Mouse (Mus musculus) heart, adult 11 months (tissue): ENCODE results near the gene Adam15.
A peak's percentile ranks its signal among the peaks of the same experiment; 100 is the strongest.

Experiments used
- DNase-seq: peaks from one replicate; pipeline ENCODE4 v3.0.0; 2022

Adam15 gene

DNA sequence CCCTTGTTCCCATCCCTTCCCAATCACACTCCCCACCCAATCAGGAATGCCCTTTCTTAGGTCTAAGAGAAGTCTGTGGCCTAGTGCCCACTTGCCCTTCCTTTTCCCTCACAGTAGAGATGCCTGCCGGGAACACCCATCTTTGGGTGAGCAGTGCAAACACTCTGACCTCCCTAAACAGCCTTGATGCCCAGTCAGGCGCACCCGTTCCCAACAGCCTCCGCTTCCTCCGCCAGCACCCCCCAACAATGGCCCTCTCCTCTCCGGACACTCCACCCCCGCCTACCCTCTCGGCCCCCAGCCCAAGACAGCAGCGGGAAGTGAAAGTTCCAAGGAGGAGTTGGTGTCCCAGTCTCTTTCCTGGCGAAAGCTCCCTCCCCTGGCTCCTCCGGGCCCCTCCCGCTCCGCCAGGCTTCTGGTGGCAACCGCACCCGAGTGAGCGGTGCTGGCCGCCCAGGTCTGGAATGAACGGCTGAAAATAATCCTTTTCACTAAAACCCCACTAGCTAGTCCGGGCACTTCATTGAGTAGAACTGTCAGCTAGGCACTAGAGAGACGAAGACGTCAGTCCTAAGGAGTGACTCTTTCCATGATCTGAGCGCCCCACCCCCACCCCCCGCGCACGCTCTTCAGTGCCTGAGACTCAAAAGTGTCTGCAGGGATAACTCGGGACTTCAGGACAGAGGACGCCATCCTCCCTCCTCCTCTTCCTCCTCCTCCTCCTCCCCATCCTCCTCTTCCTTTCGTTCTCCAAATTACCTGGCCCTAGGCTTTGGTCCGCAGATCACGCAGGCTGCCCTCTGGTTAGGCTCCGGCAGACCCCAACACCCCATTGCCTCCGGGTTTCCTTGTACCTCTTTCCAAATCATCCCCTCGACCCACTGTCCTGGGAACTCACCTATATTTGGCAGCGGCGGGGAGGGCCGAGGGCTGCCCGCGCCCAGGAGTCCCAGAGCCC is 606 bp downstream of the Adam15 start:
- DNase-seq = peak; percentile 99

DNA sequence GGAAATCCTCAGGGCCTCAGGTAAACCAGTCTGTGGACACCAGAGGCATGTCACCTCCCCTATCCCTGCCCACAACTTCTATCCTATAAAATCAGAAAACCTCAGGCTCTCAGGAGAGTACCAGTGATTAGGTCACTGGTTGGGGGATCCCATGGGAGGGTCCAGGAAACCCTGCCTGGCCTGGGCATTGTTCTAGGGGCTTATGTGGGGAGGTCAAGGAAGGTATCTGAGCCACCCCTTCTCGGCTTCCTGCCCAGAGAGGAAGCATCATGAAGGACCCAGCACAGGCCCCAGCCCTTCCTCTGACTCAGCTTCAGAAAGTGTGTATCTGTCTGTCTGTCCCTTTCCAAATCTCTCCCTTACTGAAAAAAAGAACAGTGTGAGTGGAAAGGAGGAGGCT is 1.9 kb downstream of the Adam15 start:
- DNase-seq = peak; percentile 98

DNA sequence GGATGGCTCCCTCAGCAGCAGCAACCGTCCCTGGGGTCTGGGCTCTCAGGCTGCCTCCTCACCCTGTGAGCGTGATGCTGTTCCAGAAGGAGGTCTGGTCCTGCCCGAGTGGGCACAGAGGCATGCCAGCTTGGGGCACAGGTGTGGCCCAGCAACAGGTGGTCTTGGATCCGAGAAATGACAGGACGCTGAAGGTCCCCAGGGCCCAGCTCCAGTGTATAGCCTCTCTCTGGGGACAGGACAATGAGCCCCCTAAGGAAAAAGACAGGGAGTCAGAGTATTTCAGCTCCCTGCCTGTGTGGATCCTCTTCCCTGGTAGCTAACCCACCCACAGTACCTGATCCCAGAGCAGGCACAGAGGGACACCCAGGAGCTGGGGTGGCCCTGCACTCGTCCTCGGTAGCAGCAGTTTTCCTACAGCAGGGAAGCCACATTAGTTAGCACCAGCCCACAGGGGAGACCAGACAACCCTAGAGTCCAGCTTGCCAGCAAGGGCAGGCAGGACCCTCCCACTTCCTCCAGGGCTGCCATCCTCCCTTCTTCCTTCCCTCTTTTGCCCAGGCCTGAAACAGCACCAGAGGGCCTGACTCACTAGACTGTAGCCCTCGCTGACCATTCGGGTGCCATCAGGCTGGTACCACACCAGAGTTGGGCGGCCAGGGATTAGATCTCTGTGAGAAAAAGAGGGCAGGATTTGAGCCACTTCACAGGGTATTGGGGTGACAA is 2.8 kb downstream of the Adam15 start:
- peak; percentile 97 for DNase-seq

DNA sequence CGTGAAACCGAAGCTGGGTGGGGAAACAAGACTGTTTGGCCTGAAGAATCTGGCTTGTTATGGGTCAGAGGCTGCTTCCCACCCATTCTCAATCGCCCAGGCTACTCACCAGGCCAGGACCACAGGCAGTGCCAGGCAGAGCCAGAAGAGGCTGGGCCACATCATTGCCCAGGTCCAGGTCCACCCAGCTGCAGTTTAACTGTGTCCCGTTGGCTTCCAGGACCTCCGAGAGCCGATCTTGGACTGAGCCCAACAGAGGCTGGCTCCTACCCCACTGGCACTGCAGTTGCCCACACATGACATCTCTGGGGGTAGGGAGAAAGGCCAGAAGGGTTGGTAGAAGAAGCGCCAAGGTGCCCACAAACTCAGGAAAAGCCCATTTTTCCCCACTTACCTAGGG is 6.5 kb downstream of the Adam15 start:
- DNase-seq = no peak

DNA sequence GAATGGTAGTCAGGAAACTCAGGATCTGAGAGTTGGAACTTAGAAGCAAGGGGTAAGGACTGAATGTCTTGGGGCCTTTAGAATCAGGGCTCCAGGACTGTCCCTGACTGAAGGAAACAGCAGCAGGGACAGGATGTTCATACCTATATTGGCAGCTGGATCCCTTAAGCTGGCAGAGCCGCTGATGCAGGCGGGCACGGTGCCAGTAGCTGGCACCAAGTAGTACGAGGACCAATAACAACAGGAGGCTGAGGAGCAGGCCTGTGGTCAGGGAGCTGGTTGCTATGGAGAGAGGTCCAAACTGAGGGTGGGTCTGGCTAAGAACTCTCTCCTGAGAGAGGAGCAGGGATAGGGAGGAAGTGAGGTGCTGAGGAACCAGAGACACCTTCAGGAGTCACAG is 8.0 kb downstream of the Adam15 start:
- DNase-seq = no peak

DNA sequence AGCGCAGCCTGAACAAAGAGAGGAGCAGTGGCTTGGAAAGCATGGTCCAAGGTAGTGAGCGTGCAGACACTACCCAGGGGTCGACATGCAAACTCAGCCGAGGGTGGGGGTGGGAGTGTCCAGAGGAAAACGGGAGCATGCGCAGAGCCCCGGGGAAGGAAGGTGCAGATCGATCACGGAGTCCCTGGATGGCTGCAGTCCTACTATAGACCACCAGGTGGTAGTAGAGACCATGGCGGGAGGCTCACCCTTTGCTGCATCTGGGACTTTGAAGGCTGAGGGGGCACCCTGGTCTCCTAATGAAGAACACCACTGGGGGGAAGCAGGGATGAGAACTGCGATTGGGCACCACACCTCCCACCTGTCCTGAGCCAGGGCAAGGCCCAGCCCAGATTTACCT is 9.3 kb downstream of the Adam15 start:
- DNase-seq = peak; percentile 96

DNA sequence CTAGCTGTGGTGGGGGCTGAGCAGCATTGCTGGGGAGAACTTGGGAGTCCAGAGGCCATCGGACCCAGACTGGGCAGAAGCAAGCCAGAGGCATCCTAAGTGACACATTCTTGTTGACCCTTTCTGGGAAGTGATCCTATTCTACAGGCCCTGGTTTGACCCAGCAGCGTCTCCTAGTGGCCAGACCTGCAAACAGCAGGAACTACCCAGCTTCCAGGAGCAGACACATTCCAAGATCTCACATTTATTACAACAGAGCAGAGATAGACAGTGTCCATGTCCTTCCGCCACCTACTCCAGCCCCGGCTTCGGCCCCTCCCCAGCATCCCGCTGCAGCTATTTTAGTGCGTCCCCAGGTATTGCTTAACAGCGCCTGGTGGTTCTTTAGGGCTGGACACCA is 10.4 kb downstream of the Adam15 start:
- peak; percentile 94 for DNase-seq

DNA sequence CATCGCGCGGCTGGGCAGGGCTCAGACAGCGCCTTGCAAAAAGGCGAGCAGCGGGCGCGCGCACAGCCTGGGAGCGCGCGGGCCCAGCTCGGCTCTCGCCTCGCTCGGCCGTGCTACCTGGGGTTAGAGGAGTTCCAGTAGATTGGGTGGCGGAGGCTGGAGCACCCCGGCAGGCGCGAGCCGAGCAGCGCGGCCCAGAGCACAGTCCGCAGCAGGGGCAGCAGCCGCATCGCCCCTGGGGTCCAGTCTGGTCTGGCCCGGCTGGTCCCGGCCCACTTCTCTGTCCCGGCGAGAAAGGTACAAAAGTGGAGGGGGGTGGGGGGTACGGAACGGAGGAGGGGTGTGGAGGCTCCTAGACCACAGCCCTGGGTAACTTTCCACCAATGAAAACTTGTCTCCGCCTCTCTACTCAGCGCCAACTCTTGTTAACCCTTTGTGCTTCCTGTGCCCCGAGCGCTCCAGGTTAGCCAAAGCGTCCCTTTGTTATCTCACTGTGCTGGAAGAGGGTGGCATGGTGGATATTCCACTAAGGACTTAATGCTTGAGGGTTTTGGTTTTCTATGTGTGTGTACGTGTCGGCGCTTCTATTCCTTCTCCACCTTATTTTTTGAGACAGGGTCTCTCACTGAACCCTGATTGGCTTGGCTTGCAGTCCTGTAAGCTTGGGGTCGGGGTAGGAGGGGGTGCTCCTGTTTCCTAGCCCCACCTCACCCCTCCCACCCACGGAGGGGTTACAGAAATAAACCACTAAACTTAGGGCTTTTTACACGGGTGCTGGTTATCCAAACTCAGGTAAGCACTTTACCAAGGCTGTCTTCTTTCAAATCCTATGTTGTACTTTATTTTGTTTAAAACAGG is 11.8 kb downstream of the Adam15 start, which contains the start of gene Efna4:
Gene Efna4, minus strand, starts transcription at position 308 of the 858 bp plus-strand sequence.
- DNase-seq = peak; percentile 95

DNA sequence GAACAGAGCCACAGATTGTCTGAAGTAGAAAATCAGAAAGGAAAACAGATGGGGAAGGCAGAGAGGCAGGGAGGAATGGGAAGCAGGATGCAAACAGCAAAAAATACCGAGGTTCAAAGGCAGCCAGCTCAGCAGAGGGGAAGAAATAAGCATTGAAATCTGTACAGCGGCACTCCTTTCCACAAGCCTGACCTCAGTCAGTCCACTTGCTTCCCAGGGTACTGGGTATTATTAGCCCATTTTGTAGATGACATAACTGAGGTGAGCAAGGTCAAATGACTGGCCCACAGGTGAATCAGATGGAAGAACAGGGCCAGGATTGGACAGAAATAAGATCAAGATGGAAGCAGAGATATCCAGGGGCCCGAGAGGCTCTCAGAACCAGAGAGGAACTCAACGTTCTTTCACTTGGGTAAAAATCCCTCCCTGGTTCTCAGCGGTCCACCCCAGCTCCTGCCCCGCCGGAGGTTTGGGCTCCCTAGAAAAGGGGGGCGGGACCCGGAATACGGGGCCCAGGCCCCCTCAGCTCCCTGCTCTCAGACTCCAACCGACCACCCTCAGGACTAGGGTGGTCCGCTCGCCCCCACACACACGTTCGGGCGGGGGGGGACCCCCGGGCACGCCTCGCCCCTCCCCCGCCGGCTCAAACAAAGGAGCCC is 12.6 kb downstream of the Adam15 start:
- no peak for DNase-seq

DNA sequence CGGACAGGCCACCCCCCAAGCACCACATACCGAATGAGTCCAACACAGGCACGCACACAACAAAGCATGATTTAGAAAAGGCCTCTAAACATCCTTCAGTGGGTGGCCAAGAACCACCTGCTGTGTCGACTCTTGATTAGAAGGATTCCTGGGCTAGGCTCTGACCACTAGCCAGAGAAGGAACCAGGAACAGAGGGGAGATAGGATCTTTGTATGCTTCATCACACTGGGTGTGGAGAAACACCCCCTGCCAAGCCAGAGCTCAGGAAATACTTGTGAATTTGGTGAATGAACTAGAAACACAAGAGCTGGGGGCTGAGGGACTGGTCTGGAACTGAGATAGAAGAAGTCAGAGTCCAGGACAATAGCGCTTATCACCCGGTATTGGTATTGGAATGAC is 13.3 kb downstream of the Adam15 start:
- no peak for DNase-seq

DNA sequence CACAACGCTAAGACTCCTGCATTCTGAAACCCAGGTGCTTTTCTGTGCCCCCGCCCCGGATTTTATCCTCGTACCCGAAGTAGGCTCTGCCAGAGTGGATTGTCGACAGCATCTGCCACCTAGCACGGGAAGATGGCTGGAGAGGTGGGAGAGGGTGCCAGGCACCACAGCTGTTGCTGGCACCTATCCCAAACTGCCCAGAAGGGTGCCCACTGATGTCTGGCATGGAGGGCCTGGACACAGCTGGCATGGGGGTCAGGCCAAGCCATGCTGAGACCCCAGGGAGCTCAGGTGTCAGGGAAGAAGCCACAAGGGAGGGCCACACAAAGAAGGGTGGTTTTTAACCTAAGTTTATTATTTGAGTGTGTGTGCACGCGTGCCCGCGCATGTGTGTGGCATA is 16.7 kb downstream of the Adam15 start:
- no peak for DNase-seq

DNA sequence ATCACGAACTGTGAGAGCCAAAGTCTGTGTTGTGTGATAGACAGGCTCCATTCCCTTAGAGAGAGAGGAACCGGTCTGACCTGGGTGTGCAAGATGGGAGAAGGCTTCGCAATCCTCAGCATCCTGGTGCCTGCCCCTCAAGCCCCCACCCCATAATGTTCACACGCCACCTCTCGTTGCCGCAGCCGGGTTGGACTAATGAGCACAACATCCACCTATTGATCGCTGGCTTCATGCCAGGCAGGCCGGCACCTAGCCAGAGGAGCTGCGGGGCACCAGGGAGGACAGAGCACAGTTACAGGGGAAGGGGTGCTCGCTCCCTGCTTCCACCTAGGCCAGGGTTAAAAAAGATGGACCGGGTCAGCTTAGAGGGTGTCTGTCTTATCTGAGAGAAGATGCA is 17.3 kb downstream of the Adam15 start:
- no peak for DNase-seq

DNA sequence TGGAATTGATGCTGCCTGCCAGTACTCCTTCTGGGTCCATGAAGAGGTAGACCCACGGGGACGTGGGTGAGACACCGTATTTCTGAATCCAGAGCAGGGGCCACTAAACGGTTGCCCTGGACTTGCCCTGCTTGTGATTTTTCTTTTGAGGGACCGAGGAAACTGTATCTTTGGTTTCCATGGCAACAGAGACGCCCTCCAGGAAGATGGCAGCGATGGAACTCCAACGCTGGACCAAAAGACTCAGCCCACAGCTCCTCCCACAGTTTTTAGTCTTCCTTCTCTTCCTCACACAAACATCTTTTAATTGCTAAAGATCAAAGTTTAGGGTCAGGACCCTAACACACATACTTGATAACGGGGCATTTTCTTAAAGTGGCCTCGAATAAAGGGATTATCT is 17.8 kb downstream of the Adam15 start:
- DNase-seq = no peak

DNA sequence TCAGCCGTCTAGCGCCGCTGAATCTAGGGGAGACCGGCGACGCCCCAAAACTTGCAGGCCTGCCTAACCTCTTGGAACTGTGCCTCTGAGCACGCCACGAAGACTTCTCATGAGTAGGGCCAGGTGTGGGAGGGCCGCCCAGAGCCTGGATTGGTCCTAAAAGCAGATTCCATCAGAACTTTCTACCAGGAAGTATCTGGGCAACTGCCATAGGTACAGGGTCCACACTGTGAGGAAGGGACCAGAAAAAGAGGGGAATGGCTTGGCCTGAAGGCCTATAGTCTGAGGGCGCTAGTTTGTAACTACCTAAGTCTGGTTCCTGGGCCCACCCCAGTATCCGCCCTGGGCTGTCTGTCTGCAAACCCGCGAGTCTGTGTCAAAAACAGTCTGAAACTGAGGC is 18.2 kb downstream of the Adam15 start:
- no peak for DNase-seq

DNA sequence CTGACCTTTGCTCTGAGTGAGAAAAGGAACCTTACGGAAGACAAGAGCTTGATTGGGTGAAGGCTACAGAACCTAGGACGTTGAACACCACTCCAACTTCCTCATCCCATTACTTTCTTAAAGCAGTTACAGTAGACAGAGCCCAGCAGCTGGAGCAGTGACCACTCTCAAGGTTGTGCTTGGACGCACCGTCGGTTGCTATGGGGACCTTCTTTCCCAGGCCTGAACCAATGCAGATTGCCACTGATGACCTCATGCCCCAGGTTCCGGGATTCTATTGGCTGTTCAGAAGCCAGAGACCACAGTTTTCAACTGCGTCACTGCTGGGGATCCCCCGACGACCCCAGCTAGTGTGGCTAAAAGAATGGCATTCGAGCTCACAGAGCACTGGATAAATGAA is 18.8 kb downstream of the Adam15 start:
- no peak for DNase-seq

DNA sequence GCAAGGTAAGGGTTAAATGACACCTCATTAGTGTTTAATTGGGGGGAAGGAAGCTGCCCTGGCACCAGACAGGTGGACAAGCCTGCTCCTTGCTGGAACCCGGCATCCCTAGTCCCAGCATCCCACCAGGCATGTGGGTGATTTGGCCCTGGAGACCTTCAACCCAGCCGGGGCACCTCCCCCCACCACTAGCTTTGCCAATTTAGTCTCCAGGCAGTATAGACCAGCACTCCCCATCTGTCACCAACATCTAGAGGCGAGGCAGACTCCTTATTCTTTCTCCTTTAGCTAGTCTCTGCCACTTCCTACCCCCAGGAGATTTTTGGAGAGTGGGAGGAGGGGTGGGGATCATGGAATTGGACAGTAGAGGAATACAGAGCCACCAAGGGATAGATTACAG is 19.4 kb downstream of the Adam15 start:
- DNase-seq = no peak

DNA sequence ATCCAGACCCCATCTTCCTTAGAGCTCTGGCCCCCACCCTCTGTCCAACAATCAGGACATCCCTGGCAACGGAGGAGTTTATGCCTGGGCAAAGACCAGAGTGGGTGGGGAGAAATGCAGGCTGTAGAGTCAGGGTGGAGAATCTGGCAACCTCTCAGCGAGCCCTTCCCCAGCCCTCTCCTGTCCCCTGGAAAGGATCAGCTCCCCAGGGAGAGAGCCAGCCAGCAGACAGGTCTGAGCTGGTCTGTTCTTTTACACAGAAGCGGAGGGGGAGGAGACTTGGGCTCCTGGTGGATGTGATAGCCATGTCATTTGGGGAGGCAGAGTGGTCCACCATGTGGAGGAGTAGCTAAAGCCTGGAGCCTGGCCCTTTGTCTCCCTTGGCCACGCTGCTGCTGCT is 21.2 kb downstream of the Adam15 start:
- DNase-seq = no peak

DNA sequence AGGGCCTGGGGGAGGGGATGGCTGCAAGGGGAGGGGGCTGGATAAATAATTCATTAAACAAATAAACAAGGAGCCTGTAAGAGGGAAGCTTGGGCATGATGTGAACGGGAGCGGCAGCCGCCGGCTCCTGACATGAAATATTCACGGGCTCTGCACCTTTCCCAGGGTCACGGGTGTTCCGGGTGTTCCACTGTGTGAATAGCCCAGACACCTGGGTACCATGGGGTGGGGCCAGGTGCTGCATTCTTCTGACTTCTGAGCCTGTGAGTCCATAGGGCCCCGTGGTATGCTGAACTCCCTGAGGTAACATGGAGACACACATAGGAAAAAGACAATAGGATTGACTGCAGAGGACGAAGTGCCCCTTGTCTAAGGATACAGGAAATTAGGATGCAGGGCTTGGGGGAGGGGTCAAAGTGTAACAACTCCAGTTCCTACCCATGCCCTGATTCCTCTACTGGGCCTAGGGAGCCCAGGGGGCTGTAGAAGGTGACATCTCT is 22.4 kb downstream of the Adam15 start:
- DNase-seq = no peak

DNA sequence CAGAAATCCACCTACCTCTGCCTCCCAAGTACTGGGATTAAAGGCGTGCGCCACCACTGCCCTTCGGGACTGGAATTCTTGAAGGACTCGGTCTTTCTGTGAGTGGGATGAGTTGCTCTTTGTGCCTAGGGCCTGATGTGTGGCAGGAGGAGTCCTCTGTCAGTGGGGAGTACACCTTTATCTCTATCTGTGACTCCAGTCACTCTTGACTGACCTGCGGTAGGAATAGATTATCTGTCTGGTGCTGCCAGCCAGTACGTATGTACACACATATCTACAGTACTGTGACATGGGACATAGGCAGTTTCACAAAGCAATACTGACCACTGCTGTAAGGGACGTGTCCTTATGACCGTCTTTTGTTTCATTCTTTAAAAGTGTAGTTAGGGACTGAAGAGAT is 23.9 kb downstream of the Adam15 start:
- DNase-seq = no peak

DNA sequence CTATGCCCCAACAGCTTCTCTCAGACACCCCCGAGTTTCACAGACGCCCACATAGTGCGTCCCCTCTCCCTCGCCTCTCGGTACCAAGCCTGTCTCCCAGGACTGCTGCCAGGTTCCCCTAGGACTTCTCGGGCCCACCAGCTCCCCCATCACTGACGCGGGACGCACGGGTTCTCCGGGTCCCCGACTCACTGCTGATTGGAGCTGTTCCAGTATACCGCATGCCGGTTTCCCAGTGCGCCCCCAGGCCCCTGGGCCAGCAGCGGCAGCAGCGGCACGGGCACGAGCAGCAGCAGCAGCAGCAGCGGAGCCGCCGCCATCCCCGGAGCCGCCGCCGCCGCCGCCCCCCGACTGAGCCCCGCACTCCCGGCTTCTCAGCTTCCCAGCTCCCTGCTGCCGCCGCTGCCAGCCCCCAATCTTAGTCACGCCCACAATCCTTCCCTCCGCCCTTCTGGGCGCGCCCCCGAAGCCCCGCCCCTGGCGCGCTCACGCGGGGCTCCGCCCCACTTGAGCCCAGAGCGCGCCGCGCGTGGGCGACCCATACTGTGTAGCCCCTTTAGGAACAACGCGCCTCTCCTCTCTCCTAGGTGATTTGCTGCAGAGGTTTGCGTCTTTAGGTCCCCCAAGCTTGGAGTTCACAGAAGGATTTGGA is 27.2 kb downstream of the Adam15 start, which contains the start of gene Efna3:
Gene Efna3, minus strand, starts transcription at position 452 of the 652 bp plus-strand sequence.
- peak; percentile 96 for DNase-seq

DNA sequence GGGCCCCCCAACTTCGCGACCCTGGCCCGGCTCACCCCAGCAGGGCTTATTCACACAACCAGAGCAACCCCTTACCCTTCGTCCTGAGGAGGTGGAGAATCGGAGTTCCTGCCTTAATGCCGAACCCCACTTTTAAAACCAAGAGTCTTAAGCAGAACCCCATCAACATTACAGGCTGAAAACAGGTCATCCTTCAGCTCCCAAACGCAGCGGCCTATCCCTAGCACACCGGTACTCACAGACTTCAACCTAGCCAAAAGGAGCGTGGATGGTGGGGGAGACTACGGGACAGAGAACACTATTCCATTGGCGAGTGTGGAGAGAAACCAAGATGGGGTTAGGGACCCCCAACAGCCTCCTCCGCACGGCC is 27.7 kb downstream of the Adam15 start:
- DNase-seq = no peak
